Comparison of ENCODE assay signal across 11 mouse cellular contexts in the genomic region with DNA sequence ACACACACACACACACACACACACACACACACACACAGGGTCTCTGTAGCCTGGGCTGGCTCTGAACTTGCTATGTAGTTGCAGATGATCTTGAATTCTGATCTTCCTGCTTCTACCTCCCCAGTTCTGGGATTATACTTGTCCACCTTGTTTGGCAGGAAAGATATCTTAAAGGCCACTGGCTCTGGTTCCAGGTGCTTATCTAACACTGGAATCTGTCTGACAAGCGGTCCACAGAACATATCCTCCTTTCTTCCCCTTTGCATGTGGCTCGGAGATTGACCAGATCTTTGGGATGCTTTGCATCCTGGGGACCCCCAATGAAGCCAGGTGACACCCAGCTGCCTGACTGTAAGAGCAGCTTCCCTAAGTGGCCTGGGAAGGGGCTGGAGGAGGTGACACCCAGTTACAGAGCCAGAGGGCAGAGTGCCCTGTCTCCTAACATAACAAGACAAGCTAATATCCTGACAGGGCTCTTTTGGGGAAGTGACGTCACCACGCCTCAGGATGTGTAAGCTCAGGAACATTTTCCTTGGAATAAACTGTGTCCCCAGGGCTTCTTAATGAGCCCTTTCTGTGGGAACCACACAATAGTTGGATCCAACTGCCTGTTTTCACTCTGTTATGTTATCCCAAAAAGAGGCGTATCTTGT. TPM values are rescaled to one million over a fixed set of nuclear protein-coding genes. Genes with fewer than 3 reads are reported as not detected.
A peak's percentile ranks its signal among the peaks of the same experiment; 100 is the strongest.
DNase-seq lines count a peak whose midpoint lies in the region; ATAC-seq and TF ChIP-seq lines count a peak whose summit lies in the region.
"Had no signal": no experiment of that assay in that cellular context is flagged by ENCODE, and none has a peak within 500 bp of the region (broad histone marks: within the 10 kb centered on the region; RNA-seq: fewer than 3 reads in every experiment).

No protein-coding gene starts in this region.

- 42% methylated on average over 5 of the region's 5 CpGs for WGBS in heart, embryonic 15.5 days

- peak in 1 of 2 experiments; percentile 21; a peak in 2 of 4 replicates for TF ChIP-seq EP300 in MEL (IDR thresholded peaks at IDR 0.05; ENCODE audit: low read depth in 1 of 2, low read length in 2 of 2)

- H3K4me1 ChIP-seq in MEL (ENCODE audit: control insufficient read depth in 1 of 2, insufficient read depth in 2 of 2, low read length in 2 of 2) = peaks cover 26 to 28% of the 10 kb centered on the region in 2 experiments
- peaks cover 59% of the 10 kb centered on the region for H3K4me1 ChIP-seq in heart, embryonic 15.5 days (replicated peaks)

- TF ChIP-seq POLR2A in MEL (IDR thresholded peaks at IDR 0.05; ENCODE audit: control insufficient read depth in 1 of 2, insufficient read depth in 1 of 2, low read depth in 1 of 2, low read length in 2 of 2, poor library complexity in 1 of 2) = no peak

- no peaks in the 10 kb centered on the region for H3K79me2 ChIP-seq in MEL (ENCODE audit: control insufficient read depth, insufficient read depth, low read length, poor library complexity)

- no peaks in the 10 kb centered on the region for H3K9me3 ChIP-seq in MEL (replicated peaks; ENCODE audit: insufficient read depth, low read length)
- no peaks in the 10 kb centered on the region for H3K9me3 ChIP-seq in heart, embryonic 15.5 days (replicated peaks)
- H3K9me3 ChIP-seq: G1E; limb, embryonic 13.5 days had no signal

- no peak for TF ChIP-seq RAD21 in MEL (IDR thresholded peaks at IDR 0.05; ENCODE audit: low read depth, low read length)

- TF ChIP-seq CTCF in MEL (IDR thresholded peaks at IDR 0.05 in 2 of 3, conservative IDR thresholded peaks at IDR 0.05 in 1 of 3; ENCODE audit: control insufficient read depth in 1 of 3, insufficient read depth in 1 of 3, low read depth in 2 of 3, low read length in 3 of 3, poor library complexity in 1 of 3, severe bottlenecking in 1 of 3) = no peak

- H3K4me3 ChIP-seq in MEL (ENCODE audit: control insufficient read depth in 1 of 2, insufficient read depth in 1 of 2, low read depth in 2 of 2, low read length in 2 of 2) = no peak overlapping the region
- no peak overlapping the region for H3K4me3 ChIP-seq in heart, embryonic 15.5 days
- H3K4me3 ChIP-seq: limb, embryonic 13.5 days had no signal

- H3K4me2 ChIP-seq in heart, embryonic 15.5 days = no peak overlapping the region
- H3K4me2 ChIP-seq: limb, embryonic 13.5 days; midbrain, embryonic 11.5 days had no signal

- no peak for ATAC-seq in heart, embryonic 15.5 days (replicated peaks; ENCODE audit: insufficient number of reproducible peaks, insufficient read depth, low FRiP score, low read depth)

- H3K27me3 ChIP-seq in MEL (ENCODE audit: control insufficient read depth in 1 of 2, insufficient read depth in 2 of 2, low read length in 2 of 2) = peaks cover 0 to 5% of the 10 kb centered on the region in 2 experiments; a peak in 1 of 4 replicates
- no peaks in the 10 kb centered on the region for H3K27me3 ChIP-seq in heart, embryonic 15.5 days
- H3K27me3 ChIP-seq: limb, embryonic 13.5 days had no signal

- DNase-seq in MEL (ENCODE audit: low read depth, low spot score) = peak; percentile 50
- DNase-seq in NIH3T3 (ENCODE audit: low read depth) = peak; percentile 56
- DNase-seq in lung, adult 18-20 months = peak; percentile 78 to 86
- DNase-seq in right cerebral cortex, postnatal 36 days (ENCODE audit: low spot score in 2 of 2) = no peak
- DNase-seq in natural killer cell, adult 2 months (ENCODE audit: low spot score in 2 of 2) = no peak
- no peak for DNase-seq in embryo, embryonic 11 days
- DNase-seq: adrenal gland, postnatal 36 days had no signal

- peaks cover 0 to 23% of the 10 kb centered on the region in 2 experiments; a peak in 2 of 4 replicates for H3K36me3 ChIP-seq in MEL (ENCODE audit: control insufficient read depth in 1 of 2, insufficient read depth in 2 of 2, low read length in 2 of 2)
- no peaks in the 10 kb centered on the region for H3K36me3 ChIP-seq in heart, embryonic 15.5 days
- H3K36me3 ChIP-seq: G1E; limb, embryonic 13.5 days had no signal

- H3K27ac ChIP-seq in MEL (ENCODE audit: control insufficient read depth, low read depth, low read length) = no peak overlapping the region
- peak overlapping the region; percentile 59 for H3K27ac ChIP-seq in heart, embryonic 15.5 days
- H3K27ac ChIP-seq: limb, embryonic 13.5 days had no signal

- no peak overlapping the region for H3K9ac ChIP-seq in MEL (ENCODE audit: control insufficient read depth, low read depth, low read length, poor library complexity, severe bottlenecking)
- no peak overlapping the region for H3K9ac ChIP-seq in heart, embryonic 15.5 days
- H3K9ac ChIP-seq: limb, embryonic 13.5 days had no signal

TF ChIP-seq in MEL, 35 proteins besides CTCF, POLR2A, EP300 and RAD21:
- TF ChIP-seq GATA1 (IDR thresholded peaks at IDR 0.05; ENCODE audit: low read depth, low read length) = peak; percentile 78
- TF ChIP-seq E2F4 (IDR thresholded peaks at IDR 0.05; ENCODE audit: borderline replicate concordance, low read depth, low read length) = no peak
- no peak for TF ChIP-seq ZC3H11A (IDR thresholded peaks at IDR 0.05; ENCODE audit: low read depth, low read length)

RNA-seq across cellular contexts. Expression of a gene that starts 20.9 kb away (rescaled TPM):
- total RNA-seq in MEL (2012; rRNA removed) = 42.0 and 44.6 TPM in 2 replicates
- polyA plus RNA-seq in MEL (2012; ENCODE audit: insufficient read depth in 1 of 2, insufficient read length in 2 of 2, low read depth in 1 of 2, low replicate concordance in 2 of 2, missing spikeins in 1 of 2) = 10 to 100 TPM in 1 of 2 experiments, not detected in 1; 55.9 TPM
- 42.1 and 48.8 TPM in 2 replicates for polyA plus RNA-seq in heart, embryonic 15.5 days (2015; fragmentation: Nextera tagmentation; extraction: Ambion mirVana)

Comparison
In these comparisons a context has a peak if more than half of its experiments do, and no peak if none do; other contexts are left out.
1. DNase-seq: peak in MEL (single experiment), NIH3T3 (single experiment) and lung, adult 18-20 months (2 of 2); none in right cerebral cortex, postnatal 36 days (0 of 2), natural killer cell, adult 2 months (0 of 2) and embryo, embryonic 11 days (single experiment).